Mouse (Mus musculus) thymus, adult 2 months (tissue): ENCODE measurements around the gene Adal. TPM values are rescaled to one million over a fixed set of nuclear protein-coding genes. Genes with fewer than 3 reads are reported as not detected.

Source experiments
- DNase-seq: peaks from one replicate; pipeline ENCODE4 v3.0.0; 2021
- H3K27ac ChIP-seq: fragments of 200-500 bp; 2 replicates; pipeline ENCODE4 v1.5.1; 2012; ENCODE audit warnings: low read length, control low read depth; ENCODE audit not compliant: control insufficient read depth, insufficient read depth
- H3K27me3 ChIP-seq: fragments of 200-500 bp; 2 replicates; pipeline ENCODE4 v1.6.1; 2012; ENCODE audit warnings: mild to moderate bottlenecking, low read length, moderate library complexity, mixed read lengths; ENCODE audit not compliant: control insufficient read depth, insufficient read depth
- H3K36me3 ChIP-seq: fragments of 200-500 bp; 2 replicates; pipeline ENCODE4 v1.6.1; 2012; ENCODE audit warnings: mild to moderate bottlenecking, low read length, moderate library complexity; ENCODE audit not compliant: control insufficient read depth, insufficient read depth
- H3K4me1 ChIP-seq: fragments of 200-500 bp; replicated peaks from 2 replicates; pipeline ENCODE4 v1.6.1; 2012; ENCODE audit warnings: low read length; ENCODE audit not compliant: control insufficient read depth, insufficient read depth
- H3K4me3 ChIP-seq: fragments of 200-500 bp; 2 replicates; pipeline ENCODE4 v1.5.1; 2012; ENCODE audit warnings: mild to moderate bottlenecking, low read length, control low read depth, moderate library complexity; ENCODE audit not compliant: control insufficient read depth, insufficient read depth
- CTCF ChIP-seq: fragments of 200-500 bp; IDR thresholded peaks from 2 replicates; pipeline ENCODE4 v1.5.1; 2012; ENCODE audit warnings: mild to moderate bottlenecking, control low read depth, low read length, moderate library complexity, borderline replicate concordance; ENCODE audit not compliant: control insufficient read depth, poor library complexity, insufficient read depth; ENCODE audit errors: extremely low read depth
- POLR2A ChIP-seq: fragments of 200-500 bp; IDR thresholded peaks from 2 replicates; pipeline ENCODE4 v1.6.1; 2012; ENCODE audit warnings: mild to moderate bottlenecking, low read length, control low read depth, moderate library complexity; ENCODE audit not compliant: control insufficient read depth, poor library complexity, insufficient read depth; ENCODE audit errors: extremely low read depth
- WGBS: fragments of 180-500 bp; shearing (Covaris S2); methylation state at CpG from one replicate; pipeline ENCODE4 v1.1.7; 2018; 5-methylcytosine and 5-hydroxymethylcytosine counted together
- polyA plus RNA-seq: library from polyadenylated mRNA; depleted of rRNA; stranded (reverse); fragments of >200 nt; gene quantifications from 2 replicates; pipeline ENCODE4 v1.2.3, GENCODE M21; 2012

The Adal gene
- polyA plus RNA-seq, 1 experiment: 6.9 TPM

GRCm38 (mm10) chr2:121127536-121127935 lies 12.7 kb upstream of the Adal start:
- H3K4me3 ChIP-seq: no peak overlapping the region
- no peaks in the 10 kb centered on the region for H3K4me1 ChIP-seq
- H3K27me3 ChIP-seq: no peaks in the 10 kb centered on the region
- no peak for DNase-seq
- 89% methylated on average over 1 of the region's 1 CpGs for WGBS
- H3K27ac ChIP-seq: no peak overlapping the region
- H3K36me3 ChIP-seq: no peaks in the 10 kb centered on the region
- TF ChIP-seq POLR2A (no peak), CTCF (no peak)

- 86% methylated on average over 9 of the region's 9 CpGs for WGBS
These were observed 11.2 kb upstream of the Adal start for GRCm38 (mm10) chr2:121128865-121129620.

GRCm38 (mm10) chr2:121132822-121133221 lies 7.4 kb upstream of the Adal start:
- Histone ChIP-seq H3K27me3 (no peaks in the 10 kb centered on the region), H3K4me1 (no peaks in the 10 kb centered on the region), H3K27ac (no peak overlapping the region), H3K36me3 (no peaks in the 10 kb centered on the region), H3K4me3 (no peak overlapping the region)
- no peak for DNase-seq
- WGBS: 88% methylated on average over 1 of the region's 1 CpGs
- TF ChIP-seq POLR2A: no peak
- TF ChIP-seq CTCF: no peak

More at GRCm38 (mm10) chr2:121128865-121129620, 11.2 kb upstream of the Adal start:
- no peak for DNase-seq
- H3K4me3 ChIP-seq: no peak overlapping the region
- H3K4me1 ChIP-seq: no peaks in the 10 kb centered on the region
- H3K36me3 ChIP-seq: no peaks in the 10 kb centered on the region
- TF ChIP-seq CTCF (no peak), POLR2A (no peak)
- H3K27me3 ChIP-seq: no peaks in the 10 kb centered on the region
- no peak overlapping the region for H3K27ac ChIP-seq

- H3K27ac ChIP-seq: no peak overlapping the region
- H3K27me3 ChIP-seq: no peaks in the 10 kb centered on the region
- DNase-seq: no peak
- TF ChIP-seq POLR2A: no peak
- no peak for TF ChIP-seq CTCF
- no peak overlapping the region for H3K4me3 ChIP-seq
- no peaks in the 10 kb centered on the region for H3K36me3 ChIP-seq
- WGBS: 97% methylated on average over 4 of the region's 4 CpGs
- peaks cover 13% of the 10 kb centered on the region for H3K4me1 ChIP-seq
These were observed 2.9 kb upstream of the Adal start for GRCm38 (mm10) chr2:121137371-121137770.

- peak overlapping the region; percentile 93 for H3K4me3 ChIP-seq
- 35% methylated on average over 29 of the region's 29 CpGs for WGBS
- H3K36me3 ChIP-seq: no peaks in the 10 kb centered on the region
- no peak for DNase-seq
- TF ChIP-seq CTCF (no peak; the same call in 1 of the 2 replicates), POLR2A (no peak)
- no peaks in the 10 kb centered on the region for H3K27me3 ChIP-seq
- H3K4me1 ChIP-seq: peaks cover 13% of the 10 kb centered on the region
- H3K27ac ChIP-seq: peak overlapping the region; percentile 12
These were observed 786 bp upstream of the Adal start for GRCm38 (mm10) chr2:121139266-121140017.

GRCm38 (mm10) chr2:121141216-121142035 lies 1.2 kb downstream of the Adal start:
- H3K27ac ChIP-seq: no peak overlapping the region
- H3K4me1 ChIP-seq: peaks cover 13% of the 10 kb centered on the region
- no peaks in the 10 kb centered on the region for H3K27me3 ChIP-seq
- no peak for DNase-seq
- peaks cover 5% of the 10 kb centered on the region for H3K36me3 ChIP-seq
- no peak overlapping the region for H3K4me3 ChIP-seq
- no peak for TF ChIP-seq CTCF
- TF ChIP-seq POLR2A: no peak
- WGBS: 70% methylated on average over 16 of the region's 16 CpGs
